Mouse (Mus musculus) layer of hippocampus, adult 18-20 months (tissue): ENCODE data around the gene Gm49776. TPM values are rescaled to one million over a fixed set of nuclear protein-coding genes. Genes with fewer than 3 reads are reported as not detected.
"Not testable (repeated sequence)": the region's sequence is repeated elsewhere in the genome, so short reads cannot be mapped to it uniquely, and the experiment has no call there.

Source experiments
- DNase-seq, 2 experiments: peaks; one replicate each; pipeline ENCODE4 v3.0.0; 2022; ENCODE audit warnings: low spot score in 2 of 2
- microRNA-seq, 2 experiments: library from miRNA; unstranded; fragments of <30 nt; microRNA quantifications; one replicate each; pipeline ENCODE4 v1.2.0; 2021
- total RNA-seq, 2 experiments: library from RNA; stranded (reverse); gene quantifications; 2 replicates each; pipeline ENCODE4 v1.2.3; 2021

Gene Gm49776
- total RNA-seq, 2 experiments from 2014 or later: not detected

DNA sequence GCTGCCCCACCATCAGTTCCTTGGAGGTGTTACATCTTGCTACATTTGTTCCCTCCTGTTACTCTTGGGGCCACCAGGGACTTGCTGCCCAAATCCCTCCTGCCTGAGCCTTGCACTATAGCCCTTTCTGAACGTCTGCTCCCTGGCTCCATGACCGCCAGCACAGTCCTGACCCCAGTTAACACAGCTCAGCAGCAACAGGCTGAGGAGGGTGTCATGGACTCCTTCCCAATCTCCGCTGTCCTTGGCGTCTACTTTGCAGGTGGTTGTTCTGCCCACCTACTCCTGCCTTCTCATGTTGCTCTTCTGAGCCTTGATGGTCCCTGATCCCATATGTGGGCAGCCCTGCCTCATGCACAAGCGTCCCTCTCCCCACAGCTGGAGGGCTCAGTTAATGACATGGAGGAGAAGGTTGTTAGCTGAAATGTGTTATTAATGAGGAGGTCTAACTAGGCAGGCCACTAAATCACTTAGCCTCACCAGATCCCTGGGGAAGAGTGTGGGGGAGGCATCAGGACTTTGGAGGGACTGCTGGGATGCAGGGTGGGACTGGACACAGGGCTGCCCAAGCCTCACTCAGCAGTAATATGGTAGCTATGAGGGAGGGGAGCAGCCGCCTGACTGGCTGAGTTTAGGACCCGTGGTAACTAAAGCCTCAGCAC, 54.6 kb downstream of the Gm49776 start:
- no peak for DNase-seq

- no peak for DNase-seq
Measured at GRCm38 (mm10) chr16:18202061-18202460, 56.1 kb downstream of the Gm49776 start.

DNA sequence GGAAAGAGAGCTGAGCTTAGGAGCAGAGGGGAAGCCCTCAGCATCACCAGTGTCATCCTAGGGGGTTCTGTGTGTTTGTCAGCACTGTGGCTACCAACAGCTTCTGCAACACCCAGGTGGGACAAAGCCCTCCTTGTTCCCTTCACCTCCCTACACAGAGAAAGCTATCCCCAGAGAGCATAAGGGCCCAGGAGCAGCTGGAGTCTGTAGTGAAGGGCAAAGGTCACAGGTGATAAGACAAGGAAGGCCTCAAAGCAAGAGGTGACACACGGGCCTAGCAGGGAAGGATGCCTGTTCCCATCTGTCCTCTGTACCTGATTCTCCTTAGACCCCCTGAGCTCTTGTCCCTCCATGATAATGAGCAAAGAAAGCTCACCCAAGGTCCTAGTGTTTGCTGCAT, 56.5 kb downstream of the Gm49776 start:
- no peak for DNase-seq

DNA sequence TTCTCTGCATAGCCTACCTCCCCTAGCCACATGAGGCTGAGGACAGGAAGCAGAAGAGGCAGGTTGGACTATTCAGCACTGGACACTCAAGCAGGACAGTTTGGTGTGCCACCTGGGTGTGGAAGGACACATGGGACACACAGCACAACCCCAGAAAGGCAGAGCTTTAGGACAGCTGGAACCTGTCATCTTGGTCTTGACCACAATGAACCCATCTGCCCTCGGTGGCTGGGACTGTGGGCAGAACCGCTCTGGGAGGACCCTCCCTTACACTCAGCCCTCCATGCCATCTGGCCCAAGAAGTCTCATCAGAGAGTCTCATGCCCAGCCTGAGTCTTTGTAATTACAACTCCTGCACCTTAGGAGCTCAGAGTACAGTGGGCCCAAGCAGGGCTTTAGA, 58.1 kb downstream of the Gm49776 start:
- no peak for DNase-seq

DNA sequence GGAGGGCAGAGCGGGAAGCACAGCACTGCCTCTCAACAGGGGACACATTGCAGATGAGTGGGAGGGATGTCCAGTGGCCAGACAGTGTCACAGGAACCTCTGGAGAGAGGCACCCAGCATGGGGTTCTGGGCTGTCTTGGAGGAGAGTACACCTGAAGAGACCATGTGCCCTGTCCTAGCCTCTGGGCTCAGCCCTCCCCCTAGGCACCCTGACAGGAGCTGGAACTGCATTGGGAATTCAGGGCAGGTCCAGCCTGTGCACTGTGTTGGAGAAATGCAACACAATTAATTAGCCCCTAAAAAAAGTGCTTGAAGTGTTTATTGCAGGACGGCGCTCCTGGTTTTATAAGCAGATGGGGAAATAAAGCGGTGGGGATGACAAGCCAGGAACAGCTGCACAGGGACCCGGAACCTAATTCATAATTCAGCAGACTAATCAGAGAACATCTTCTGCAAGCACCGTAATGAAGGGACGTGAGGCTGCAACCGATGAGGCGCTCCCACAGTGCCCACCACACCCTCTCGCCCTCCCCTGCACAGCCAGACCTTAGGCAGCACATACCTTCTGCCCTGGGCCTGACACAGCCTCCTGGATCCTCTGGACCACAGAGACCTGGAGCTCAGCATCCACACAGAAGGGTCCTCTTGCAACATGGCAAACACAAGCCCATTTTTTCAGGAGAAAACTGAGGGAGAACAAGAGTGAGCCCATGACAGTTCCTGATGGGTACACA, 59.6 kb downstream of the Gm49776 start:
- no peak for DNase-seq

DNA sequence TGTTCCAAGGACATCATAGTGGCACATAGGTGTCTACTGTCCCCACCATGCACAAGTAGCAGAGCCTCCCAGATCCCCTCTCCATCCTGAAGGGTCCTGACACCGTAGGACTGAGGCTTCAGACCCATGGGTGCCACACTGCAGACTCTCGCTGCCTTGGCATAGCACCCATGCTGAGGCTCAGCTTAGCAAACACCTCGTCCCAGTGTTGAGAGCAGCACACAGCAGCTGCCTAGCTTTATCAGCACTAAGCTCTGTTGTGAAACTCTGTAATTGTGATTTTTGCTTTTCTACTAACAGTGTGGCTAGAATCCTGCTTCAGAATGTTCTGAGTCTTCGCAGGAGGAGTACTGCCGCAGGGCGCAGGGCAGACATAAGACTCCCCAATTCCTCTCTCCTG, 60.2 kb downstream of the Gm49776 start:
- DNase-seq: no peak

- DNase-seq: not testable (repeated sequence)
Measured at GRCm38 (mm10) chr16:18195561-18195960, 62.6 kb downstream of the Gm49776 start.

Small RNA genes lying within 50 kb of the gene (microRNA-seq; reads per million reads assigned to microRNA genes)
- gene Gm24572 (0 reads per million in 2 experiments), gene Mir1306 (190 to 204 reads per million in 2 experiments)

Other genes starting within 250 kb of the Gm49776 start
- 10 to 100 TPM; 71.2 to 76.7 TPM for gene Dgcr6, start 205.5 kb downstream of the Gm49776 start, total RNA-seq
- gene Prodh, start 168.1 kb downstream of the Gm49776 start, total RNA-seq: 10 to 100 TPM; 41.1 to 45.8 TPM
- 100 to 1,000 TPM; 108 to 117 TPM for gene Rtn4r, start 130.7 kb downstream of the Gm49776 start, total RNA-seq
- gene Ccdc188, start 40.4 kb downstream of the Gm49776 start, total RNA-seq: not detected
- 10 to 100 TPM; 69.4 to 75.9 TPM for gene Zdhhc8, start 23.2 kb downstream of the Gm49776 start, total RNA-seq
- 10 to 100 TPM; 50.7 to 53.0 TPM for gene Trmt2a, start 9.6 kb downstream of the Gm49776 start, total RNA-seq
- gene Ranbp1, start 9.6 kb downstream of the Gm49776 start, total RNA-seq: 10 to 100 TPM; 88.9 to 95.6 TPM
- 10 to 100 TPM; 35.7 to 43.0 TPM for gene Dgcr8, start 30.9 kb upstream of the Gm49776 start, total RNA-seq
- gene Tango2, start 89.8 kb upstream of the Gm49776 start, total RNA-seq: 100 to 1,000 TPM; 102 to 116 TPM
- 10 to 100 TPM; 33.2 to 38.6 TPM for gene Arvcf, start 89.9 kb upstream of the Gm49776 start, total RNA-seq
- gene Txnrd2, start 168.1 kb upstream of the Gm49776 start, total RNA-seq: 10 to 100 TPM; 15.3 to 22.4 TPM
- gene Comt, start 168.5 kb upstream of the Gm49776 start, total RNA-seq: 10 to 100 TPM; 78.2 to 82.4 TPM
- 1 to 10 TPM; 6.3 to 6.9 TPM for gene Gnb1l, start 240.4 kb upstream of the Gm49776 start, total RNA-seq
- 1 to 10 TPM; 9.2 to 9.7 TPM for gene Rtl10, start 240.6 kb upstream of the Gm49776 start, total RNA-seq